Mouse (Mus musculus): Measurements from ENCODE around the gene Utp3. TPM values are rescaled to one million over a fixed set of nuclear protein-coding genes. Genes with fewer than 3 reads are reported as not detected.
"Not testable (repeated sequence)": the region's sequence is repeated elsewhere in the genome, so short reads cannot be mapped to it uniquely, and the experiment has no call there.

Utp3 gene
- 57.0 and 57.5 TPM in 2 replicates for polyA plus RNA-seq (2015; fragmentation: Nextera tagmentation; extraction: Ambion mirVana)

- WGBS, result under 1% methylated on average over 76 of the region's 76 CpGs
- Histone ChIP-seq H3K4me1 (replicated peaks) (peaks cover 23% of the 10 kb centered on the region), H3K4me2 (peak within 1 kb of the TSS; percentile 97), H3K36me3 (no peaks in the 10 kb centered on the region; the same call in 1 of the 2 replicates), H3K27ac (peak within 1 kb of the TSS; percentile 91), H3K9me3 (no peaks in the 10 kb centered on the region), H3K9ac (peak within 1 kb of the TSS; percentile 94), H3K4me3 (peak within 1 kb of the TSS; percentile 87), H3K27me3 (no peaks in the 10 kb centered on the region)
- ATAC-seq (ENCODE audit: low FRiP score), result peak; percentile 97
These were observed at the start of gene Utp3 for GRCm38 (mm10) chr5:88554086-88554886. Gene Utp3 (plus strand): TSS chr5:88554462.

DNA sequence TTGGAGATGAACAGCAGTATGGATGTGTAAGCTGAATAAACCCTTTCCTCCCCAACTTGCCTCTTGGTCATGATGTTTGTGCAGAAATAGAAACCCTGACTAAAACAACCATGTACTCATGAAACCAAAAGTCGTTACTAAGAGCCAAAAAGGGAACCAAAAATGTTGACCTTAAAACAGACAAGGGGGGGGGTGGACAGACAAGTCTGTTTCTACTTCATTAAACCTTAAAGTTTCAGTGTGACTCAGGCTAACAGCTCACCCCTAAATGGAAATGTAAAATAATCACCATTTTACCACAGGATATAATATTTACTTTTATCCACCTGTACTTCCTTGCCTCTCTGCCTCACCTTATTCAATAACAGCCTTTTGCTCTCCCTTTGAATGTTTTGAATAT, 45.7 kb upstream of the Utp3 start:
- Histone ChIP-seq H3K36me3 (no peaks in the 10 kb centered on the region), H3K4me2 (no peak overlapping the region), H3K4me3 (no peak overlapping the region), H3K9ac (no peak overlapping the region), H3K9me3 (no peaks in the 10 kb centered on the region), H3K27ac (no peak overlapping the region), H3K27me3 (no peaks in the 10 kb centered on the region), H3K4me1 (replicated peaks) (no peaks in the 10 kb centered on the region)
- 66% methylated on average over 1 of the region's 1 CpGs for WGBS
- no peak for ATAC-seq (ENCODE audit: low FRiP score)

DNA sequence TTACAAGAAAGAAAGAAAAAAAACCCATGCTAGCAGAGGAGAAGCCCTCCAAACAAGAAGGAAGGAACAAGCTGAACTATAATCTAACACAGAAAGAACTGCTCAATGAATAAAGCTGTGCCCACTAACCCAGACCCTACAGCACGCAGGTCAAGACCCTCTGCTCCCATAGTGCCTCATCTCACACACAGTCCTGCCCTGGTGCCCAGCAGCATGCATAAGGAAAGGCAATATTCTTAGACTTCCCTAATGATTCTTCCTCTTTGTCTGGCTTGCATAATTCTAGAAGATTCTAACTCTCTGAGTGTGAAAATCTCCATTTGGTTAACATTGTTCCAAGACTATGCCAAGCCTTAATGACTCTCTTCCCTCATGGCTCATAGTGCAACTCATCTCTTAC, 45.3 kb upstream of the Utp3 start:
- 74% methylated on average over 1 of the region's 1 CpGs for WGBS
- H3K9me3 ChIP-seq, result no peaks in the 10 kb centered on the region

GRCm38 (mm10) chr5:88519232-88519631, 35.0 kb upstream of the Utp3 start:
- no peak overlapping the region for H3K27ac ChIP-seq
- H3K4me2 ChIP-seq, result no peak overlapping the region
- H3K36me3 ChIP-seq, result no peaks in the 10 kb centered on the region
- WGBS, result 7% methylated on average over 2 of the region's 2 CpGs
- H3K4me3 ChIP-seq, result no peak overlapping the region
- no peaks in the 10 kb centered on the region for H3K27me3 ChIP-seq
- no peaks in the 10 kb centered on the region for H3K4me1 ChIP-seq (replicated peaks)
- ATAC-seq (ENCODE audit: low FRiP score), result no peak
- no peak overlapping the region for H3K9ac ChIP-seq
- H3K9me3 ChIP-seq, result no peaks in the 10 kb centered on the region

More for the DNA sequence above, 45.3 kb upstream of the Utp3 start:
- no peaks in the 10 kb centered on the region for H3K36me3 ChIP-seq
- H3K27me3 ChIP-seq, result no peaks in the 10 kb centered on the region
- H3K9ac ChIP-seq, result no peak overlapping the region
- H3K27ac ChIP-seq, result no peak overlapping the region
- no peaks in the 10 kb centered on the region for H3K4me1 ChIP-seq (replicated peaks)
- H3K4me2 ChIP-seq, result no peak overlapping the region
- no peak for ATAC-seq (ENCODE audit: low FRiP score)
- no peak overlapping the region for H3K4me3 ChIP-seq

- no peak within 1 kb of the TSS for H3K9ac ChIP-seq
- no peak for ATAC-seq (ENCODE audit: low FRiP score)
These were observed 26.6 kb upstream of the Utp3 start, which contains the start of gene Jchain for GRCm38 (mm10) chr5:88527657-88528056. Gene Jchain (minus strand): TSS chr5:88527891.

GRCm38 (mm10) chr5:88530908-88531307, 23.4 kb upstream of the Utp3 start:
- ATAC-seq (ENCODE audit: low FRiP score), result no peak
- Histone ChIP-seq H3K4me1 (replicated peaks) (no peaks in the 10 kb centered on the region), H3K27me3 (no peaks in the 10 kb centered on the region), H3K9me3 (no peaks in the 10 kb centered on the region), H3K9ac (no peak overlapping the region), H3K4me3 (no peak overlapping the region), H3K36me3 (no peaks in the 10 kb centered on the region), H3K27ac (no peak overlapping the region), H3K4me2 (no peak overlapping the region)
- 76% methylated on average over 1 of the region's 1 CpGs for WGBS

More at GRCm38 (mm10) chr5:88527657-88528056, 26.6 kb upstream of the Utp3 start, which contains the start of gene Jchain:
- H3K9me3 ChIP-seq, result no peaks in the 10 kb centered on the region
- H3K4me2 ChIP-seq, result no peak within 1 kb of the TSS
- WGBS, result 86% methylated on average over 3 of the region's 3 CpGs
- no peak within 1 kb of the TSS for H3K4me3 ChIP-seq
- no peaks in the 10 kb centered on the region for H3K36me3 ChIP-seq
- H3K27me3 ChIP-seq, result no peaks in the 10 kb centered on the region
- no peaks in the 10 kb centered on the region for H3K4me1 ChIP-seq (replicated peaks)
- H3K27ac ChIP-seq, result no peak within 1 kb of the TSS

- ATAC-seq (ENCODE audit: low FRiP score), result no peak
- Histone ChIP-seq H3K9ac (no peak overlapping the region), H3K27ac (no peak overlapping the region), H3K36me3 (no peaks in the 10 kb centered on the region), H3K27me3 (no peaks in the 10 kb centered on the region), H3K4me1 (replicated peaks) (no peaks in the 10 kb centered on the region), H3K4me3 (no peak overlapping the region), H3K4me2 (no peak overlapping the region), H3K9me3 (no peaks in the 10 kb centered on the region)
- 74% methylated on average over 3 of the region's 3 CpGs for WGBS
These were observed 19.6 kb upstream of the Utp3 start for GRCm38 (mm10) chr5:88534697-88535096.

DNA sequence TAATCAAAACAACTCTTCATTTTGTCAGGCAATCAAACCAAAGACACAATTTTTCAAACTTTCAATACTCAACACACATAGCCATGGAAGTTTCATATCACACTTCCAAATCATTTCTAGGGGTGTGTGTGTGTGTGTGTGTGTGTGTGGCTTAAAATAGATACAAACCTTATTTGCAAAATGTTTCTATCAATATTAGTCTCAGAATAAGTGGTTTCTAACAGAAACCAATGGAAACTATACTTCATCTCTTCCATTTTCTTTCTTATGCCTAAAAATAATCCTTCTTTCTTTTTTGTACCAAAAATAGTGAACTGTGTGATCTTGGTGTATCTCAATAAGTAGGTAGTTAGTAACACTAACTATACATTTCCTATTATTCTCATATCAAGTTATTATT, 13.4 kb upstream of the Utp3 start:
- no peak for ATAC-seq (ENCODE audit: low FRiP score)
- no peak overlapping the region for H3K27ac ChIP-seq

DNA sequence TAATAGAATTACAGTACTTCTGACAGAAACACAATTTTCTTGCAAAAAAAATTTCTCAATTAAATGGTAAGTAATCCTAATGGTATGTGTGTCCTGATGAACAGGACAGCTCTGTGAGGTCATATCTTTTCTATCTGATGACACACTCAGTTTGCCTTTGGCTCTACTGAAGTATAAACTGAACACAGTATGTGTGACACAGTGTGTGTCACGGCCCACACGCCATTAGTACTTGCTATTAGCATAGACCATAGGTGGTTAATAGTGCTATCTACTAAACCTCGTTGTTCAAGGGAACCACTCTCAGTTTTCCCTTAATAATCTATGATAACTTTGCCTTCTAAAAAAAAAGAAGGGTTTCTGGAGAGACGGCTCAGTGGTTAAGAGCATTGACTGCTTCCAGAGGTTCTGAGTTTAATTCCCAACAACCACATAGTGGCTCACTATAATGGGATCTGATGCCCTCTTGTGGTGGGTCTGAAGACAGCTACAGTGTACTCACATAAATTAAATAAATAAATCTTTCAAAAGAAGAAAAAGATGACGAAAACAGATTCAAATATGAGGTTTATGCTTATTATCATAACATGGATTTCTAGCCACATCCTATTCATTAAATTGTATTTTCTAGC, 11.5 kb upstream of the Utp3 start:
- ATAC-seq (ENCODE audit: low FRiP score), result peak; percentile 74
- no peaks in the 10 kb centered on the region for H3K36me3 ChIP-seq
- H3K9ac ChIP-seq, result no peak overlapping the region
- no peaks in the 10 kb centered on the region for H3K4me1 ChIP-seq (replicated peaks)
- no peak overlapping the region for H3K27ac ChIP-seq
- 70% methylated on average over 5 of the region's 5 CpGs for WGBS
- H3K9me3 ChIP-seq, result no peaks in the 10 kb centered on the region
- H3K4me3 ChIP-seq, result no peak overlapping the region
- no peak overlapping the region for H3K4me2 ChIP-seq
- no peaks in the 10 kb centered on the region for H3K27me3 ChIP-seq

More for the DNA sequence above, 13.4 kb upstream of the Utp3 start:
- Histone ChIP-seq H3K9me3 (no peaks in the 10 kb centered on the region), H3K27me3 (no peaks in the 10 kb centered on the region), H3K9ac (no peak overlapping the region), H3K36me3 (no peaks in the 10 kb centered on the region), H3K4me2 (no peak overlapping the region), H3K4me1 (replicated peaks) (no peaks in the 10 kb centered on the region), H3K4me3 (no peak overlapping the region)

GRCm38 (mm10) chr5:88544411-88544810, 9.9 kb upstream of the Utp3 start:
- H3K9me3 ChIP-seq; H3K4me1 ChIP-seq (replicated peaks); H3K9ac ChIP-seq; H3K27me3 ChIP-seq; H3K4me3 ChIP-seq; H3K36me3 ChIP-seq; ATAC-seq (ENCODE audit: low FRiP score); H3K27ac ChIP-seq; H3K4me2 ChIP-seq: not testable (repeated sequence)
- 90% methylated on average over 1 of the region's 1 CpGs for WGBS

DNA sequence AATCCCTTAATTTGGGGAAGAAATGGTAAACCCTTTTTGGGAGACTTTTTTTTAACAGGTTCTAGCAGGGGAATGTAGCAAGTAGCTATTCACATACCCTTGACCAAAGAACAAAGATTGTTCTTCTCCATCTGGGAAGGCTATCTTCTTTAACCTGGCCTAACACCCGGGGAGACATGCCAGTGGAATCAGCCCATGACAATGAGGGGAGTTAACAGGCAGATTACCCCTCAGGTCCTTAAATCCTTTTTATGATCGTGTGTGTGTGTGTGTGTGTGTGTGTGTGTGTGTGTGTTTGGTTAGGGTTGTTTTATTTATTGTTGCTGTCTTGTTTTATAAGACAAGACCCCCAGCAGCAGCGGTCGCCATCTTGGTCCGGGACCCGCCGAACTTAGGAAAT, 8.7 kb upstream of the Utp3 start:
- H3K27me3 ChIP-seq, result no peaks in the 10 kb centered on the region
- H3K27ac ChIP-seq, result no peak overlapping the region
- H3K4me2 ChIP-seq, result no peak overlapping the region
- no peak for ATAC-seq (ENCODE audit: low FRiP score)
- WGBS, result 87% methylated on average over 7 of the region's 7 CpGs
- H3K4me1 ChIP-seq (replicated peaks), result no peaks in the 10 kb centered on the region
- H3K9me3 ChIP-seq, result no peaks in the 10 kb centered on the region
- no peak overlapping the region for H3K9ac ChIP-seq
- H3K4me3 ChIP-seq, result no peak overlapping the region
- no peaks in the 10 kb centered on the region for H3K36me3 ChIP-seq

DNA sequence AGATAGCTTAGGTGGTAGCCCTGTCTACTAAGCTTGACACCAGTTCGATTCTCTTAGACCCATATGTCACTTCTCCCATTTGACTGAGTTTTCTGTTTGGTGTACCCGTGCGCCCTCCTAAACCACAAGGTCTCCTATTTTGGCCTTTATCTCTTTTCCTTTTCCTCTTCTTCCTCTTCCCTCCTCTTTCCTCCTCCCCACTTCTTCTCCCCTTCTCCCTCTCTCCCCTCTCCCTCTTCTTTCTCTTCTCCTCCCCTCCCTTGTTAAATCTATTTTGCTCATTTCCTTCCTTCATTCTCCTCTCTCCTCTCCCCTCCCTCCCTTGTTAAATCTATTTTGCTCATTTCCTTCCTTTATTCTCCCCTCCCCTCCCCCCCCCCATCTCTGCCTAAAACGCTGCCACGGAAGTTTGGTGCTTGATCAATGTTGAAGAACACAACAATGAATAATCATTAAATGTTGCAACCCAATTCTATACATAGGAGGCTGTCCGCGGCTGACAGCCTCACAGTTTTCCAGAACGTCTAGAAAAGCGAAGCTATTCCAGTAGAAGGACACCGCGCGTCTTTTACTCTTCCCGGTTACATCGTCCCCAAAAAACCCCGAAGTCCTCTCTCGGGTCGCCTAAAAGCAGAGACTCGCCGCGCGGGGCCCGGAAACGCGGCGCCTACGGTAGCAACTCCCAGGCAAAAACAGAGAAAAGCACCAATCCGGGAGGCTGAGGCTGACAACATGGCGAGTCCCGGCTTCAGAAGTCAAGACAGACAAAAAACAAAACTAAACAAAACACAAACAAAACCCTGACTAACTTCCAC, 784 bp upstream of the Utp3 start:
- H3K27ac ChIP-seq, result peak overlapping the region; percentile 91
- H3K36me3 ChIP-seq, result no peaks in the 10 kb centered on the region; the same call in 1 of the 2 replicates
- H3K27me3 ChIP-seq, result no peaks in the 10 kb centered on the region
- peak overlapping the region; percentile 60 for H3K4me2 ChIP-seq
- ATAC-seq (ENCODE audit: low FRiP score), result peak; percentile 71
- H3K9me3 ChIP-seq, result no peaks in the 10 kb centered on the region
- peak overlapping the region; percentile 77 for H3K9ac ChIP-seq
- 8% methylated on average over 29 of the region's 29 CpGs for WGBS
- H3K4me1 ChIP-seq (replicated peaks), result peaks cover 23% of the 10 kb centered on the region
- H3K4me3 ChIP-seq, result peak overlapping the region; percentile 87

Data from hindbrain, embryonic 13.5 days (tissue).